ENCODE assay signal across 25 mouse cellular contexts in genomic region chr7:28093541-28093940, GRCm38 (mm10). TPM values are rescaled to one million over a fixed set of nuclear protein-coding genes. Genes with fewer than 3 reads are reported as not detected.
DNase-seq lines count a peak whose midpoint lies in the region; ATAC-seq and TF ChIP-seq lines count a peak whose summit lies in the region.
"Had no signal": no experiment of that assay in that cellular context is flagged by ENCODE, and none has a peak within 500 bp of the region (broad histone marks: within the 10 kb centered on the region; RNA-seq: fewer than 3 reads in every experiment).

No protein-coding gene starts in this region.

- no peaks in the 10 kb centered on the region for H3K27me3 ChIP-seq in neural tube, embryonic 15.5 days (replicated peaks)
- H3K27me3 ChIP-seq in ES-Bruce4 (ENCODE audit: control insufficient read depth, insufficient read depth, low read length, poor library complexity, severe bottlenecking), result no peaks in the 10 kb centered on the region
- H3K27me3 ChIP-seq in embryonic facial prominence, embryonic 14.5 days (replicated peaks; ENCODE audit: control insufficient read depth, insufficient read depth, low read length), result no peaks in the 10 kb centered on the region
- H3K27me3 ChIP-seq in forebrain, embryonic 14.5 days (replicated peaks; ENCODE audit: control insufficient read depth, insufficient read depth, low read length), result no peaks in the 10 kb centered on the region
- H3K27me3 ChIP-seq: forebrain, embryonic 13.5 days; intestine, embryonic 15.5 days had no signal

- 45% methylated on average over 11 of the region's 11 CpGs for WGBS in neural tube, embryonic 15.5 days
- 18% methylated on average over 11 of the region's 11 CpGs for WGBS in embryonic facial prominence, embryonic 14.5 days
- WGBS in forebrain, embryonic 14.5 days, result 40% methylated on average over 11 of the region's 11 CpGs

- no peaks in the 10 kb centered on the region for H3K9me3 ChIP-seq in neural tube, embryonic 15.5 days (replicated peaks)
- no peaks in the 10 kb centered on the region for H3K9me3 ChIP-seq in ES-Bruce4 (replicated peaks; ENCODE audit: control insufficient read depth, insufficient read depth, low read length, poor library complexity, severe bottlenecking)
- H3K9me3 ChIP-seq in embryonic facial prominence, embryonic 14.5 days (ENCODE audit: control insufficient read depth, low read length), result no peaks in the 10 kb centered on the region
- H3K9me3 ChIP-seq in forebrain, embryonic 14.5 days (replicated peaks; ENCODE audit: control insufficient read depth, low read length), result no peaks in the 10 kb centered on the region
- H3K9me3 ChIP-seq: forebrain, embryonic 13.5 days; G1E; heart, embryonic 15.5 days; hindbrain, embryonic 10.5 days; intestine, embryonic 15.5 days had no signal

- ATAC-seq in neural tube, embryonic 15.5 days (ENCODE audit: low FRiP score), result no peak
- ATAC-seq in embryonic facial prominence, embryonic 14.5 days (ENCODE audit: low read depth), result peak; percentile 22; the same call in 1 of the 2 replicates
- ATAC-seq in forebrain, embryonic 14.5 days, result no peak
- ATAC-seq: forebrain, embryonic 13.5 days; intestine, embryonic 15.5 days had no signal

- H3K4me2 ChIP-seq in neural tube, embryonic 15.5 days, result no peak overlapping the region
- no peak overlapping the region for H3K4me2 ChIP-seq in embryonic facial prominence, embryonic 14.5 days (ENCODE audit: low read depth, low read length)
- H3K4me2 ChIP-seq in forebrain, embryonic 14.5 days (ENCODE audit: low read length), result no peak overlapping the region
- H3K4me2 ChIP-seq: forebrain, embryonic 13.5 days; heart, embryonic 11.5 days; heart, embryonic 15.5 days; hindbrain, embryonic 14.5 days; intestine, embryonic 15.5 days had no signal

- H3K4me3 ChIP-seq in neural tube, embryonic 15.5 days (replicated peaks), result no peak overlapping the region
- peak overlapping the region; percentile 23 for H3K4me3 ChIP-seq in ES-Bruce4 (ENCODE audit: low read depth, low read length)
- no peak overlapping the region for H3K4me3 ChIP-seq in embryonic facial prominence, embryonic 14.5 days (ENCODE audit: low read depth, low read length)
- no peak overlapping the region for H3K4me3 ChIP-seq in forebrain, embryonic 14.5 days (ENCODE audit: low read depth, low read length)
- H3K4me3 ChIP-seq: forebrain, embryonic 13.5 days; heart, adult 2 months; heart, embryonic 15.5 days; hindbrain, embryonic 10.5 days; intestine, embryonic 15.5 days had no signal

- no peak overlapping the region for H3K27ac ChIP-seq in neural tube, embryonic 15.5 days (replicated peaks)
- no peak overlapping the region for H3K27ac ChIP-seq in ES-Bruce4 (ENCODE audit: insufficient read depth, low read length)
- no peak overlapping the region for H3K27ac ChIP-seq in embryonic facial prominence, embryonic 14.5 days (replicated peaks; ENCODE audit: low read depth, low read length)
- no peak overlapping the region for H3K27ac ChIP-seq in forebrain, embryonic 14.5 days (ENCODE audit: low read depth, low read length)
- H3K27ac ChIP-seq: forebrain, embryonic 13.5 days; heart, adult 2 months; heart, embryonic 15.5 days; hindbrain, embryonic 10.5 days; hindbrain, embryonic 14.5 days; intestine, embryonic 15.5 days had no signal

- no peak for TF ChIP-seq POLR2A in ES-Bruce4 (IDR thresholded peaks at IDR 0.05; ENCODE audit: insufficient read depth, low read length)

- 0 out of 2 replicates have a peak overlapping the region, but pooled peaks have one; percentile 3 for H3K9ac ChIP-seq in neural tube, embryonic 15.5 days (replicated peaks)
- H3K9ac ChIP-seq in ES-Bruce4 (ENCODE audit: low read depth, poor library complexity, severe bottlenecking), result 0 out of 2 replicates have a peak overlapping the region, but pooled peaks have one; percentile 23
- no peak overlapping the region for H3K9ac ChIP-seq in embryonic facial prominence, embryonic 14.5 days (ENCODE audit: low read depth, low read length)
- no peak overlapping the region for H3K9ac ChIP-seq in forebrain, embryonic 14.5 days (ENCODE audit: low read length)
- H3K9ac ChIP-seq: forebrain, embryonic 13.5 days; heart, embryonic 15.5 days; hindbrain, embryonic 14.5 days; intestine, embryonic 15.5 days had no signal

- TF ChIP-seq EP300 in ES-Bruce4 (IDR thresholded peaks at IDR 0.05; ENCODE audit: insufficient read depth, low read depth, low read length), result no peak

- peak; percentile 5 to 13 for DNase-seq in gastrocnemius, postnatal 4 days (ENCODE audit: low spot score in 2 of 2)
- no peak for DNase-seq in gastrocnemius, adult 18-20 months (ENCODE audit: low spot score)
- DNase-seq in neural tube, embryonic 10.5 days (ENCODE audit: extremely low spot score, low spot score), result no peak
- DNase-seq in embryonic facial prominence, embryonic 14.5 days (ENCODE audit: low spot score), result peak; percentile 6
- DNase-seq in forebrain, embryonic 14.5 days (ENCODE audit: low spot score), result no peak
- no peak for DNase-seq in thymus, adult 18-20 months
- DNase-seq: adrenal gland, adult 2 months; adrenal gland, postnatal 36 days; cerebellum, adult 2 months; cerebellum, postnatal 10 days; gastrocnemius, postnatal 36 days; heart, adult 2 months; heart, postnatal 14 days had no signal

- H3K4me1 ChIP-seq in neural tube, embryonic 15.5 days, result no peaks in the 10 kb centered on the region
- H3K4me1 ChIP-seq in ES-Bruce4 (ENCODE audit: control insufficient read depth, insufficient read depth, low read length), result no peaks in the 10 kb centered on the region
- H3K4me1 ChIP-seq in embryonic facial prominence, embryonic 14.5 days (ENCODE audit: control insufficient read depth, insufficient read depth, low read length), result no peaks in the 10 kb centered on the region
- no peaks in the 10 kb centered on the region for H3K4me1 ChIP-seq in forebrain, embryonic 14.5 days (ENCODE audit: control insufficient read depth, insufficient read depth, low read length)
- H3K4me1 ChIP-seq: forebrain, embryonic 13.5 days; heart, embryonic 15.5 days; intestine, embryonic 15.5 days had no signal

- no peaks in the 10 kb centered on the region for H3K36me3 ChIP-seq in neural tube, embryonic 15.5 days
- no peaks in the 10 kb centered on the region for H3K36me3 ChIP-seq in ES-Bruce4 (ENCODE audit: control insufficient read depth, insufficient read depth, low read length, poor library complexity, severe bottlenecking)
- H3K36me3 ChIP-seq in embryonic facial prominence, embryonic 14.5 days (ENCODE audit: control insufficient read depth, insufficient read depth, low read length), result no peaks in the 10 kb centered on the region
- H3K36me3 ChIP-seq in forebrain, embryonic 14.5 days (ENCODE audit: control insufficient read depth, insufficient read depth, low read length), result no peaks in the 10 kb centered on the region
- H3K36me3 ChIP-seq: G1E; heart, embryonic 15.5 days; hindbrain, embryonic 10.5 days; intestine, embryonic 15.5 days had no signal

- no peak for TF ChIP-seq CTCF in ES-Bruce4 (IDR thresholded peaks at IDR 0.05; ENCODE audit: low read depth, low read length)

RNA-seq across cellular contexts. Expression of gene Fcgbp, which starts 22.5 kb away (rescaled TPM):
- under 1 TPM in 1 of 2 experiments, not detected in 1; 0.05 TPM for total RNA-seq in gastrocnemius, postnatal 4 days (2021)
- under 1 TPM in 1 of 2 experiments, not detected in 1; 0.73 TPM for total RNA-seq in gastrocnemius, adult 18-20 months (2021)
- polyA plus RNA-seq in neural tube, embryonic 15.5 days (2015; fragmentation: Nextera tagmentation; extraction: Ambion mirVana), result 0.75 and 3.0 TPM in 2 replicates
- 0.84 and 1.2 TPM in 2 replicates for polyA plus RNA-seq in ES-Bruce4 (2011; ENCODE audit: insufficient read depth, insufficient read length, low read depth, missing spikeins)
- polyA plus RNA-seq in embryonic facial prominence, embryonic 14.5 days (2014; fragmentation: Nextera tagmentation; extraction: Ambion mirVana), result 0.34 and 0.58 TPM in 2 replicates
- 0.20 and 0.28 TPM in 2 replicates for polyA plus RNA-seq in forebrain, embryonic 14.5 days (2014; fragmentation: Nextera tagmentation; extraction: Ambion mirVana)
- total RNA-seq: adrenal gland, adult 2 months; adrenal gland, postnatal 36 days had no signal
- polyA plus RNA-seq: C2C12, G1E had no signal

RNA-seq across cellular contexts. Expression of gene 9530053A07Rik, which starts 35.7 kb away (rescaled TPM):
- not detected for total RNA-seq in gastrocnemius, postnatal 4 days (2021)
- not detected for total RNA-seq in gastrocnemius, adult 18-20 months (2021)
- polyA plus RNA-seq in neural tube, embryonic 15.5 days (2015; fragmentation: Nextera tagmentation; extraction: Ambion mirVana), result 0.06 and 0.17 TPM in 2 replicates
- 0.13 TPM in 1 of 2 replicates, not detected in the other for polyA plus RNA-seq in ES-Bruce4 (2011; ENCODE audit: insufficient read depth, insufficient read length, low read depth, missing spikeins)
- 0.01 TPM in 1 of 2 replicates, not detected in the other for polyA plus RNA-seq in embryonic facial prominence, embryonic 14.5 days (2014; fragmentation: Nextera tagmentation; extraction: Ambion mirVana)
- 0.03 and 0.09 TPM in 2 replicates for polyA plus RNA-seq in forebrain, embryonic 14.5 days (2014; fragmentation: Nextera tagmentation; extraction: Ambion mirVana)
- total RNA-seq: adrenal gland, adult 2 months; adrenal gland, postnatal 36 days; gastrocnemius, adult 8-10 months; gastrocnemius, postnatal 36 days; heart, adult 2 months had no signal
- polyA plus RNA-seq: adrenal gland, adult 2 months; embryonic facial prominence, embryonic 11.5 days; G1E; heart, embryonic 11.5 days had no signal

RNA-seq across cellular contexts. Expression of gene Psmc4, which starts 43.6 kb away (rescaled TPM):
- 100 to 1,000 TPM; 129 to 150 TPM for total RNA-seq in gastrocnemius, postnatal 4 days (2021)
- 10 to 100 TPM; 97.3 to 98.6 TPM for total RNA-seq in gastrocnemius, adult 18-20 months (2021)
- 275 and 280 TPM in 2 replicates for polyA plus RNA-seq in neural tube, embryonic 15.5 days (2015; fragmentation: Nextera tagmentation; extraction: Ambion mirVana)
- 134 and 143 TPM in 2 replicates for polyA plus RNA-seq in ES-Bruce4 (2011; ENCODE audit: insufficient read depth, insufficient read length, low read depth, missing spikeins)
- polyA plus RNA-seq in embryonic facial prominence, embryonic 14.5 days (2014; fragmentation: Nextera tagmentation; extraction: Ambion mirVana), result 247 and 269 TPM in 2 replicates
- polyA plus RNA-seq in forebrain, embryonic 14.5 days (2014; fragmentation: Nextera tagmentation; extraction: Ambion mirVana), result 380 and 381 TPM in 2 replicates

Comparison
In these comparisons a context has a peak if more than half of its experiments do, and no peak if none do; other contexts are left out.
1. DNase-seq: peak in gastrocnemius, postnatal 4 days (2 of 2) and embryonic facial prominence, embryonic 14.5 days (single experiment); none in gastrocnemius, adult 18-20 months (single experiment), neural tube, embryonic 10.5 days (single experiment), forebrain, embryonic 14.5 days (single experiment) and thymus, adult 18-20 months (0 of 2).
2. H3K9ac ChIP-seq: peak in neural tube, embryonic 15.5 days (single experiment) and ES-Bruce4 (single experiment); none in embryonic facial prominence, embryonic 14.5 days (single experiment) and forebrain, embryonic 14.5 days (single experiment).